Mouse (Mus musculus): ENCODE results near the gene Pofut2.

DNA sequence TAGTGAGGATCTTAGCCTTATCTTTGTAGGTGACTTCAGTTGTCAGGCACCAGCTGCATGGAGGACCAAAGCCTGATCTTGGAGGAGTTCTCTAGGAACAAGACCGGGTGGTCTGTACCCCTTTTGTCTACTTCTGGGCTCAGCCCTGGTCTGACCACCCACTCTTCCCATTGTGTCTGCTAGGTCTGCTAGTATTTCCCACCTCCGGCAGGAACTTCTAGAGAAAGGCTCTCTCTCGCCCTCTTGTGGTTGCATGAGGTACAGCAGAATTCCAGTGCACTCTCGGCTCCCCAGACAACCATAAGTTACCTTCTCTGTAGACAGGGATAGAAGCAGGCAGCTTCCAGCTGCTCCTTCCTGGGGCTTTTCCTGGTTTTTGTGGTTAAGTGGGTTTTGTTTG, 6.2 kb upstream of the Pofut2 start:
- TF ChIP-seq CTCF (IDR thresholded peaks at IDR 0.05): peak; percentile 98
- TF ChIP-seq EP300 (IDR thresholded peaks at IDR 0.05): no peak
